Mouse (Mus musculus) forebrain, embryonic 12.5 days (tissue): Measurements from ENCODE around the gene Tmed4. TPM values are rescaled to one million over a fixed set of nuclear protein-coding genes. Genes with fewer than 3 reads are reported as not detected.

Experiments used
- polyA plus RNA-seq: library from polyadenylated mRNA; unstranded; fragments of >200 nt; fragmentation: Nextera tagmentation; extraction: Ambion mirVana; gene quantifications from 2 replicates; pipeline ENCODE4 v1.2.1, GENCODE M21; 2016

Tmed4 gene
- polyA plus RNA-seq, 1 experiment from 2014 or later, result 151 TPM

Other genes with a start within 250 kb of the Tmed4 start
- 11.0 and 11.7 TPM in 2 replicates for gene Camk2b, start 208.5 kb downstream of the Tmed4 start, polyA plus RNA-seq
- gene A730071L15Rik, start 74.8 kb downstream of the Tmed4 start, polyA plus RNA-seq, result 0.46 and 0.81 TPM in 2 replicates
- 60.5 and 64.1 TPM in 2 replicates for gene Nudcd3, start 74.5 kb downstream of the Tmed4 start, polyA plus RNA-seq
- gene Npc1l1, start 44.7 kb downstream of the Tmed4 start, polyA plus RNA-seq, result not detected in 2 replicates
- gene Ddx56, start 7.1 kb downstream of the Tmed4 start, polyA plus RNA-seq, result 97.4 TPM in 2 replicates
- gene Ogdh, start 16.8 kb upstream of the Tmed4 start, polyA plus RNA-seq, result 87.7 and 96.4 TPM in 2 replicates
- 22.8 and 26.0 TPM in 2 replicates for gene Zmiz2, start 114.2 kb upstream of the Tmed4 start, polyA plus RNA-seq
- gene Ppia, start 140.6 kb upstream of the Tmed4 start, polyA plus RNA-seq, result 4,594 and 4,665 TPM in 2 replicates
- gene H2afv, start 169.6 kb upstream of the Tmed4 start, polyA plus RNA-seq, result 853 and 916 TPM in 2 replicates
- gene Purb, start 201.0 kb upstream of the Tmed4 start, polyA plus RNA-seq, result 15.9 and 17.9 TPM in 2 replicates
- 0.31 and 0.63 TPM in 2 replicates for gene Myo1g, start 246.1 kb upstream of the Tmed4 start, polyA plus RNA-seq